Mouse (Mus musculus): ENCODE measurements around the gene Shc3. TPM values are rescaled to one million over a fixed set of nuclear protein-coding genes. Genes with fewer than 3 reads are reported as not detected.

The Shc3 gene
- not detected for polyA plus RNA-seq (2017; shearing (Covaris generic))

DNA sequence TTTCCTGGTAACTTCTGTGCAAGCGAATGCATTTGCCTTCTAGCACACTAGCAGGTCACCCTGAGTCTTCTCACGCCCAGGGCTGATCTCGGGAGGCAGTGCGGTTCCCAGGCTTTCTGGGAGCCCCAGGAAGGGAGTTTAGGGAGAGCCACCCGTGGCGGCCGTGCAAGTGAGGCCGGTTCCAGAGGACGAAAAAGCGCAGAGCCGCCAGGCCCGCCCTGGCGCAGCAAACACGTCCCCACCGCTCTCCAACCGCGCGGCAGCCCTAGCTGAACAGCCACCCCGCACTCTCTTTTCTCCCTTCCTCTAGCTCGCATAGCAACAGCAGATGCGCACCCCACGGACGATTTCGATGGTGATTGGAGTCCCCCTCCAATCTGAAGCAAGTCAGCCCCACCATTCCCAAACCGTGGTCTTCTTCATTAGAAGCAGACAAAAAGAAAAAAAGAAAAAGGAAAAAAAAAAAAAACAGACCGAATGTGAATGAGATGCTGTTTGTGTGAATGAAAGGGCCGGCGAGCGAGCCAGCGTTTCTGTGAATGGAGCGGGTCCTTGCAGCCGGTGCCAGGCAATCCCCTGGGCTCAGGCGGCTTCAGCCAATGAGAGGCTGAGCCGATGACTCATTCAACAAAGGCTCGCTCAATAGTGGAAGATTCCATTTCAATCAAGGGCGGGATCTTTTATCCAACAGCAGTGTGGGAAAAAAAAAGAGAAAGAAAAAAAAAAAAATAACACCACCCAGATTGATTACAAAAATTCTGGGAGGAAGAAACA is at the start of gene Shc3:
TSS of gene Shc3 (minus strand) at position 509 of the 774 bp plus-strand sequence.

GRCm38 (mm10) chr13:51408519-51409001 is 160.7 kb downstream of the Shc3 start, which contains the start of gene S1pr3:
S1pr3 (plus strand) TSS chr13:51408639.

Other genes starting within 250 kb of the Shc3 start
- gene S1pr3, start 160.8 kb downstream of the Shc3 start, polyA plus RNA-seq (2017; shearing (Covaris generic)): 0.18 TPM
- 50.0 TPM for gene Cks2, start 75.8 kb upstream of the Shc3 start, polyA plus RNA-seq (2017; shearing (Covaris generic))
- 46.4 TPM for gene Secisbp2, start 82.3 kb upstream of the Shc3 start, polyA plus RNA-seq (2017; shearing (Covaris generic))
- gene Sema4d, start 224.3 kb upstream of the Shc3 start, polyA plus RNA-seq (2017; shearing (Covaris generic)): 162 TPM

All from activated CD4-positive, CD25-positive, alpha-beta regulatory T cell, adult 9 weeks (primary cell).